Mouse (Mus musculus): ENCODE measurements at regions not wholly inside any gene's neighbourhood (a gene's known extent, or its start where the extent isn't known, plus 50 kb on each side); places are given as distances from the start of the nearest gene placed in this dataset.
"Not testable (repeated sequence)": the region's sequence is repeated elsewhere in the genome, so short reads cannot be mapped to it uniquely, and the experiment has no call there.

GRCm38 (mm10) chr14:86599511-86599910, 541.5 kb downstream of the Diaph3 start:
- no peak for ATAC-seq

- ATAC-seq, result no peak
These were observed 552.5 kb downstream of the Diaph3 start for GRCm38 (mm10) chr14:86588525-86588924.

GRCm38 (mm10) chr14:86585959-86586358, 555.1 kb downstream of the Diaph3 start:
- not testable (repeated sequence) for ATAC-seq

- no peak for ATAC-seq
These were observed 578.3 kb downstream of the Diaph3 start for GRCm38 (mm10) chr14:86562728-86563127.

GRCm38 (mm10) chr14:86537992-86538391, 603.0 kb downstream of the Diaph3 start:
- no peak for ATAC-seq

GRCm38 (mm10) chr14:86536341-86537027, 604.6 kb downstream of the Diaph3 start:
- no peak for ATAC-seq

- ATAC-seq, result no peak
These were observed 630.6 kb downstream of the Diaph3 start for GRCm38 (mm10) chr14:86510408-86510807.

- no peak for ATAC-seq
These were observed 631.3 kb downstream of the Diaph3 start for GRCm38 (mm10) chr14:86509686-86510085.

- ATAC-seq, result no peak
These were observed 634.7 kb downstream of the Diaph3 start for GRCm38 (mm10) chr14:86506286-86506685.

GRCm38 (mm10) chr14:86490826-86491225, 650.2 kb downstream of the Diaph3 start:
- no peak for ATAC-seq

GRCm38 (mm10) chr14:86489872-86490631, 651.0 kb downstream of the Diaph3 start:
- ATAC-seq, result no peak

- ATAC-seq, result no peak
These were observed 651.8 kb downstream of the Diaph3 start for GRCm38 (mm10) chr14:86489044-86489816.

GRCm38 (mm10) chr14:86487285-86487897, 653.6 kb downstream of the Diaph3 start:
- ATAC-seq, result no peak

- ATAC-seq, result no peak
These were observed 656.8 kb downstream of the Diaph3 start for GRCm38 (mm10) chr14:86484247-86484646.

GRCm38 (mm10) chr14:86473604-86474003, 667.4 kb downstream of the Diaph3 start:
- no peak for ATAC-seq

- ATAC-seq, result no peak
These were observed 670.6 kb downstream of the Diaph3 start for GRCm38 (mm10) chr14:86470462-86470861.

GRCm38 (mm10) chr14:86467886-86468463, 673.1 kb downstream of the Diaph3 start:
- no peak for ATAC-seq

- no peak for ATAC-seq
These were observed 677.6 kb downstream of the Diaph3 start for GRCm38 (mm10) chr14:86463388-86463787.

- ATAC-seq, result no peak
These were observed 687.9 kb downstream of the Diaph3 start for GRCm38 (mm10) chr14:86453142-86453541.

GRCm38 (mm10) chr14:86450616-86451015, 690.4 kb downstream of the Diaph3 start:
- no peak for ATAC-seq

- no peak for ATAC-seq
These were observed 695.9 kb downstream of the Diaph3 start for GRCm38 (mm10) chr14:86445139-86445538.

Data from CD4-positive, CD25-positive, alpha-beta regulatory T cell, adult 4 months (primary cell).